Mouse (Mus musculus): Measurements from ENCODE around the gene Glrx5. TPM values are rescaled to one million over a fixed set of nuclear protein-coding genes. Genes with fewer than 3 reads are reported as not detected.

Glrx5 gene
- polyA plus RNA-seq, 1 experiment from 2014 or later, result 190 TPM

GRCm38 (mm10) chr12:104997159-104997558 lies 35.3 kb upstream of the Glrx5 start:
- ATAC-seq, result no peak
- Histone ChIP-seq H3K27ac (no peak overlapping the region), H3K4me3 (replicated peaks) (no peak overlapping the region), H3K4me1 (replicated peaks) (peaks cover 4% of the 10 kb centered on the region; the same call in 1 of the 2 replicates), H3K9me3 (no peaks in the 10 kb centered on the region), H3K27me3 (replicated peaks) (no peaks in the 10 kb centered on the region; the same call in 1 of the 2 replicates), H3K36me3 (no peaks in the 10 kb centered on the region), H3K9ac (no peak overlapping the region), H3K4me2 (replicated peaks) (no peak overlapping the region)
- WGBS, result 64% methylated on average over 10 of the region's 10 CpGs

- no peak for ATAC-seq
Observed at GRCm38 (mm10) chr12:104997641-104998293, 34.7 kb upstream of the Glrx5 start.

DNA sequence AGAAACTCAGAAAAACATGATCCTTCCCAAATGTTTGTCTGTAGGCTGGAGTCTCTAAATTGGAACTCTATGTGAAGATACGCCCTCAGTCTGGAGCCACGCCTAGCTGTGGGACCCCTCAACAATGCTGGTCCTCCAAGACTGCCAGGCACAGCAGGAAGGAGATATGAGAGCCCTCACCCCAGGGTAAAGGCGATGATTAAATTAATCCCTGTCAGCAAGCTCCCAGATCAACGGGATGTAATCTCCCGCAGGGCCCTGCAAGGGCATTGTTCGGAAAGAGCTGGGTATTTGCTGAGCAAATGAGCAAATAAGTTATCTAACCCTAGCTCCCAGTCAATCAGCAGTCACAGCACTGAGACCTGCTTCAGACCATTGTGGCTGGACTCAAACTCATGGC lies 33.9 kb upstream of the Glrx5 start:
- no peak overlapping the region for H3K4me2 ChIP-seq (replicated peaks)
- 74% methylated on average over 6 of the region's 6 CpGs for WGBS
- H3K27ac ChIP-seq, result no peak overlapping the region
- peaks cover 4% of the 10 kb centered on the region; the same call in 1 of the 2 replicates for H3K4me1 ChIP-seq (replicated peaks)
- H3K9ac ChIP-seq, result no peak overlapping the region
- H3K36me3 ChIP-seq, result no peaks in the 10 kb centered on the region
- H3K9me3 ChIP-seq, result no peaks in the 10 kb centered on the region
- no peak for ATAC-seq
- no peak overlapping the region for H3K4me3 ChIP-seq (replicated peaks)
- H3K27me3 ChIP-seq (replicated peaks), result no peaks in the 10 kb centered on the region; the same call in 1 of the 2 replicates

More at GRCm38 (mm10) chr12:104997641-104998293, 34.7 kb upstream of the Glrx5 start:
- H3K4me3 ChIP-seq (replicated peaks), result no peak overlapping the region
- H3K27ac ChIP-seq, result no peak overlapping the region
- H3K4me1 ChIP-seq (replicated peaks), result peaks cover 4% of the 10 kb centered on the region; the same call in 1 of the 2 replicates
- H3K27me3 ChIP-seq (replicated peaks), result no peaks in the 10 kb centered on the region; the same call in 1 of the 2 replicates
- no peak overlapping the region for H3K9ac ChIP-seq
- no peaks in the 10 kb centered on the region for H3K9me3 ChIP-seq
- H3K4me2 ChIP-seq (replicated peaks), result no peak overlapping the region
- 82% methylated on average over 10 of the region's 10 CpGs for WGBS
- no peaks in the 10 kb centered on the region for H3K36me3 ChIP-seq

- H3K9ac ChIP-seq, result no peak overlapping the region
- H3K4me3 ChIP-seq (replicated peaks), result no peak overlapping the region
- ATAC-seq, result no peak
- WGBS, result 59% methylated on average over 8 of the region's 8 CpGs
- no peaks in the 10 kb centered on the region for H3K36me3 ChIP-seq
- no peaks in the 10 kb centered on the region; the same call in 1 of the 2 replicates for H3K27me3 ChIP-seq (replicated peaks)
- no peaks in the 10 kb centered on the region for H3K9me3 ChIP-seq
- H3K27ac ChIP-seq, result no peak overlapping the region
- no peak overlapping the region for H3K4me2 ChIP-seq (replicated peaks)
- peaks cover 4% of the 10 kb centered on the region; the same call in 1 of the 2 replicates for H3K4me1 ChIP-seq (replicated peaks)
Observed at GRCm38 (mm10) chr12:104999171-104999570, 33.3 kb upstream of the Glrx5 start.

DNA sequence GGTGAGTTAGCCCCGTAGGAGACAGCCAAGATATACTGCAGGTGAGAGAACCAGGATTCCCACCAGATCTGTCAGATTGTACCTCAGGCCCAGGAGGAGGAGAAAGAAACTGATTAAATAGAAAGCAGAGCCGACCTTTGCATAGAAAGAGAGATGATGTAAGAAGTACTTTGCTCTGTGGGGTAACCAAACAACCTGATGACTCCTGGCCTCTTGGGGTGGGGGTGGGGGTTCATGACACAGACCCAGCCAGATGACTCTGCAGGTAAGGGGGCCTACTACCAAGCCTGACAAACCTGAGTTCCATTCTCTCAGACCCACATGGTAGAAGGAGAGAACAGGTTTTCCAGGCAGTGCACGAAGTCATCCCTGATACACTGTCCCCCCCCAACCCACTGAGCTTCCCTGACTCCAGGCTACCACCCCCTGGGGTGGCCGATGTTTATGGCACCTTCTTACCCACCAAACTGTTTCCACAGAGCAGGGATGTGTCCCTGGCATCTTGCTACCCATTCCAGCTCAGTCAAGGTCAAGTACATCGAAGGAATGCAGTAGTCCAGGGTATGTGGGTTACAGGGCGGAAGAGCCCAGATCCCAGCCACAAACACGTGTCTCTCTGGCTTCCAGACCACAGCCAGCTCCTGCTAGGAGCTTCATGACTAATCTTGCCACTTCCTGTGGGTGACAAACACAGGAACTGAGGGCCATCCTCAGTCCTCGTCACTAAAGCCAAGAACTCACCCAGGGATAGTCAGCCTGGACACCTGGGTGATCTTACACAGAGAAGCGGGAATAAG lies 31.8 kb upstream of the Glrx5 start:
- ATAC-seq, result peak; percentile 51
- Histone ChIP-seq H3K27ac (0 out of 2 replicates have a peak overlapping the region, but pooled peaks have one; percentile 15), H3K4me1 (replicated peaks) (peaks cover 8% of the 10 kb centered on the region), H3K36me3 (no peaks in the 10 kb centered on the region), H3K4me3 (replicated peaks) (no peak overlapping the region), H3K9ac (no peak overlapping the region), H3K4me2 (replicated peaks) (no peak overlapping the region), H3K27me3 (replicated peaks) (no peaks in the 10 kb centered on the region), H3K9me3 (no peaks in the 10 kb centered on the region)
- 68% methylated on average over 9 of the region's 9 CpGs for WGBS

- Histone ChIP-seq H3K4me3 (replicated peaks) (no peak overlapping the region), H3K9ac (no peak overlapping the region), H3K9me3 (no peaks in the 10 kb centered on the region), H3K4me2 (replicated peaks) (no peak overlapping the region), H3K27me3 (replicated peaks) (no peaks in the 10 kb centered on the region), H3K4me1 (replicated peaks) (peaks cover 8% of the 10 kb centered on the region), H3K27ac (no peak overlapping the region), H3K36me3 (no peaks in the 10 kb centered on the region)
- ATAC-seq, result no peak
- WGBS, result 84% methylated on average over 9 of the region's 9 CpGs
Observed at GRCm38 (mm10) chr12:105001317-105001716, 31.2 kb upstream of the Glrx5 start.

GRCm38 (mm10) chr12:105002340-105003132 lies 30.0 kb upstream of the Glrx5 start:
- no peak overlapping the region for H3K4me3 ChIP-seq (replicated peaks)
- 77% methylated on average over 10 of the region's 10 CpGs for WGBS
- H3K4me2 ChIP-seq (replicated peaks), result no peak overlapping the region
- H3K9ac ChIP-seq, result no peak overlapping the region
- H3K36me3 ChIP-seq, result no peaks in the 10 kb centered on the region
- H3K27me3 ChIP-seq (replicated peaks), result no peaks in the 10 kb centered on the region
- H3K4me1 ChIP-seq (replicated peaks), result peaks cover 8% of the 10 kb centered on the region
- H3K9me3 ChIP-seq, result no peaks in the 10 kb centered on the region
- no peak overlapping the region for H3K27ac ChIP-seq
- ATAC-seq, result no peak

DNA sequence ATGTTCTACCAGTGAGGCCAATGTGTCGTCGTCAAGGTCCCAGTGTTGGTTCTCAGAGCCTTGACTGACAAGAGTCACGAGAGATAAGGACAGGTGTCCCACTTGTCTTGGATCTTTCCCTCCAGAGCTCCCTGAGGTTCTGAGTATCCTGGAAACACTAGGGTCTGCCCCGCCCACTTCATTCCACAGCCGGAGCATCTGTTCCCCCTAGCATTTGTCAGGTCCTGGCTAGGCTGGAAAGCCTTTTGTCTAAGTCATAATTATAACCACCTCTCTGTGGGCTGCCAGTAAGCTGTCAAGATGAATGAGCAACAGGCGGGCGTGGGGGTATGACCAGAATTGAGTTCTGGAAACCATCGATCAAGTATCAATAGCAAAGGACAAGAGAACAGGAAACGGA lies 29.3 kb upstream of the Glrx5 start:
- no peak overlapping the region for H3K27ac ChIP-seq
- H3K27me3 ChIP-seq (replicated peaks), result no peaks in the 10 kb centered on the region
- peaks cover 8% of the 10 kb centered on the region for H3K4me1 ChIP-seq (replicated peaks)
- no peak for ATAC-seq
- no peak overlapping the region for H3K9ac ChIP-seq
- no peaks in the 10 kb centered on the region for H3K36me3 ChIP-seq
- no peak overlapping the region for H3K4me2 ChIP-seq (replicated peaks)
- whole genome bisulfite sequencing, result 51% methylated on average over 9 of the region's 9 CpGs
- H3K9me3 ChIP-seq, result no peaks in the 10 kb centered on the region
- no peak overlapping the region for H3K4me3 ChIP-seq (replicated peaks)

- Histone ChIP-seq H3K9me3 (no peaks in the 10 kb centered on the region), H3K4me3 (replicated peaks) (no peak overlapping the region), H3K9ac (no peak overlapping the region), H3K4me2 (replicated peaks) (no peak overlapping the region), H3K4me1 (replicated peaks) (peaks cover 12% of the 10 kb centered on the region), H3K36me3 (no peaks in the 10 kb centered on the region), H3K27ac (no peak overlapping the region), H3K27me3 (replicated peaks) (no peaks in the 10 kb centered on the region; the same call in 1 of the 2 replicates)
- no peak for ATAC-seq
- 60% methylated on average over 3 of the region's 3 CpGs for WGBS
Observed at GRCm38 (mm10) chr12:105003715-105004114, 28.8 kb upstream of the Glrx5 start.

DNA sequence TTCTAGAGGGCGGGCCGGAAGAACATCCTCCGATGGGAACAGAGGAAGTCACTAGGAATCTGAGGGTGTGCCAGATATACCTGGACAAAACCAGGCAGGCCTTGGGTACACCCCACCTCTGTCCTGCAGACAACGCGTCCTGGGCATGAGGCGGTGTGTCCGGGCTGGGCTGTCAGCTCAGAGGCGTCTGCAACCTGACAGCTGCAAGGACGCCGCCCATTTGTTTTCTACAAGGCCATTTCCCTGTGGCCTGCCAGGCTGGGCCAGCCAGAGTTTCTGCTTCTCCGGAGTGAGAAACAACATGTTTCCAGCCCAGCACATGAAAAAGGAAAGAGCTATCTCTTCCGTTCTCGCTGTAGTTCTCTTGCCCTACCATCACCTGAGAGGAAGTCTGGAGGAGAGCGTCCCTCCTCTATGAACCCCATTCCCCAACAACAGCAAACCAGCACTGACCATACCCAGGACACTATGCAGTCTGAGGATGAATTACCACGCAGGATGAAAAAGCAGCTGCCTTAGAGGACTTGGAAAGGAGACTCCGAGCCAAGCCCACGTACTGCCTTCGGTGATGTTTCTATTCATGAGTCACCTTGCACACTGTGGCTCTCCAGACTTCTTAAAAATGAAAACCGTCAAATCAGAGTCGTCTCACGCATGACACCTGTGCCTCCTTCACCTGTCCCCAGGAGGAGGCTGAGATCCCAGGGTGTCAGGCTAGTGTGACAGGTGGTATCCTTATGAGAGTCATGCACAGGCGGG lies 27.4 kb upstream of the Glrx5 start:
- Histone ChIP-seq H3K4me2 (replicated peaks) (no peak overlapping the region), H3K27ac (peak overlapping the region; percentile 30; the same call in 1 of the 2 replicates), H3K9ac (no peak overlapping the region), H3K36me3 (no peaks in the 10 kb centered on the region), H3K4me3 (replicated peaks) (no peak overlapping the region), H3K27me3 (replicated peaks) (peaks cover 3% of the 10 kb centered on the region; the same call in 1 of the 2 replicates), H3K4me1 (replicated peaks) (peaks cover 21% of the 10 kb centered on the region), H3K9me3 (no peaks in the 10 kb centered on the region)
- no peak for ATAC-seq
- WGBS, result 68% methylated on average over 22 of the region's 22 CpGs

GRCm38 (mm10) chr12:105005715-105005972 lies 26.8 kb upstream of the Glrx5 start:
- no peak overlapping the region for H3K9ac ChIP-seq
- H3K4me3 ChIP-seq (replicated peaks), result no peak overlapping the region
- WGBS, result 61% methylated on average over 2 of the region's 2 CpGs
- peaks cover 22% of the 10 kb centered on the region for H3K4me1 ChIP-seq (replicated peaks)
- no peaks in the 10 kb centered on the region for H3K36me3 ChIP-seq
- H3K9me3 ChIP-seq, result no peaks in the 10 kb centered on the region
- peak overlapping the region; percentile 32; the same call in 1 of the 2 replicates for H3K27ac ChIP-seq
- peak; percentile 19; the same call in 1 of the 2 replicates for ATAC-seq
- H3K27me3 ChIP-seq (replicated peaks), result peaks cover 3% of the 10 kb centered on the region; the same call in 1 of the 2 replicates
- no peak overlapping the region for H3K4me2 ChIP-seq (replicated peaks)
